Mouse (Mus musculus): ENCODE results near the gene Dnah6.

GRCm38 (mm10) chr6:73221189-73221957 lies at the start of gene Dnah6:
- TF ChIP-seq CTCF (IDR thresholded peaks at IDR 0.05; ENCODE audit: borderline replicate concordance, insufficient read depth, low read length) (no peak), POLR2A (IDR thresholded peaks at IDR 0.05; ENCODE audit: low read depth, low read length) (no peak)

All from embryonic fibroblast, embryonic 13.5 days (primary cell).